Mouse (Mus musculus) MEL (cell line): ENCODE measurements at regions not wholly inside any gene's neighbourhood (a gene's known extent, or its start where the extent isn't known, plus 50 kb on each side); places are given as distances from the start of the nearest gene placed in this dataset.

Experiments
- DNase-seq: peaks from one replicate; pipeline ENCODE4 v3.0.0; 2011; ENCODE audit warnings: low read depth, low spot score
- H3K27ac ChIP-seq: 2 replicates; pipeline ENCODE4 v1.5.1; 2012; ENCODE audit warnings: low read depth, mild to moderate bottlenecking, control low read depth, low read length, moderate library complexity; ENCODE audit not compliant: control insufficient read depth
- H3K27me3 ChIP-seq, 2 experiments: fragments of 150-350 bp in 1 of 2; sonication (generic) in 1 of 2; 2 replicates each; pipeline ENCODE4 v1.6.1; 2012; ENCODE audit warnings: low read length in 2 of 2, mild to moderate bottlenecking in 2 of 2, improper control_type of control experiment in 1 of 2, moderate library complexity in 1 of 2; ENCODE audit not compliant: insufficient read depth in 2 of 2, control insufficient read depth in 1 of 2
- H3K36me3 ChIP-seq, 2 experiments: 2 replicates each; pipeline ENCODE4 v1.6.1; 2012 to 2014; ENCODE audit warnings: low read length in 2 of 2, improper control_type of control experiment in 1 of 2, inconsistent platforms in 1 of 2, mild to moderate bottlenecking in 1 of 2; ENCODE audit not compliant: insufficient read depth in 2 of 2, control insufficient read depth in 1 of 2
- H3K4me1 ChIP-seq, 2 experiments: fragments of 150-350 bp in 1 of 2; sonication (generic) in 1 of 2; 2 replicates each; pipeline ENCODE4 v1.6.1; 2012; ENCODE audit warnings: low read length in 2 of 2, improper control_type of control experiment in 1 of 2, mild to moderate bottlenecking in 1 of 2; ENCODE audit not compliant: insufficient read depth in 2 of 2, control insufficient read depth in 1 of 2
- H3K4me3 ChIP-seq, 2 experiments: fragments of 150-350 bp in 1 of 2; sonication (generic) in 1 of 2; 2 replicates each; pipeline ENCODE4 v1.5.1; 2012; ENCODE audit warnings: low read depth in 2 of 2, low read length in 2 of 2, mild to moderate bottlenecking in 2 of 2, moderate library complexity in 2 of 2, control low read depth in 1 of 2, improper control_type of control experiment in 1 of 2; ENCODE audit not compliant: control insufficient read depth in 1 of 2, insufficient read depth in 1 of 2
- H3K79me2 ChIP-seq: 2 replicates; pipeline ENCODE4 v1.6.1; 2012; ENCODE audit warnings: mild to moderate bottlenecking, low read length, moderate library complexity; ENCODE audit not compliant: control insufficient read depth, poor library complexity, insufficient read depth
- H3K9ac ChIP-seq: 2 replicates; pipeline ENCODE4 v1.6.1; 2012; ENCODE audit warnings: low read depth, mild to moderate bottlenecking, control low read depth, low read length, moderate library complexity; ENCODE audit not compliant: control insufficient read depth, poor library complexity, severe bottlenecking
- H3K9me3 ChIP-seq: fragments of 150-350 bp; sonication (generic); replicated peaks from 2 replicates; pipeline ENCODE4 v1.6.1; 2012; ENCODE audit warnings: mild to moderate bottlenecking, low read length, improper control_type of control experiment, moderate library complexity; ENCODE audit not compliant: insufficient read depth
- BHLHE40 ChIP-seq: IDR thresholded peaks from 2 replicates; pipeline ENCODE4 v1.6.1; 2012; ENCODE audit warnings: low read depth, mild to moderate bottlenecking, inconsistent platforms, low read length, improper control_type of control experiment, borderline replicate concordance
- CTCF ChIP-seq, 3 experiments: IDR thresholded peaks in 2 of 3; conservative IDR thresholded peaks in 1 of 3; 2 replicates each; pipeline ENCODE4 v1.5.1; 2011 to 2012; ENCODE audit warnings: low read length in 3 of 3, low read depth in 2 of 3, mild to moderate bottlenecking in 2 of 3, improper control_type of control experiment in 1 of 3, inconsistent platforms in 1 of 3, mixed read lengths in 1 of 3, moderate library complexity in 1 of 3; ENCODE audit not compliant: control insufficient read depth in 1 of 3, insufficient read depth in 1 of 3, poor library complexity in 1 of 3, severe bottlenecking in 1 of 3
- ELF1 ChIP-seq: IDR thresholded peaks from 2 replicates; pipeline ENCODE4 v1.6.1; 2014; ENCODE audit warnings: low read depth, mild to moderate bottlenecking, inconsistent platforms, low read length, improper control_type of control experiment, moderate library complexity
- EP300 ChIP-seq, 2 experiments: IDR thresholded peaks; 2 replicates each; pipeline ENCODE4 v1.6.1; 2011; ENCODE audit warnings: improper control_type of control experiment in 2 of 2, low read length in 2 of 2, low read depth in 1 of 2, mild to moderate bottlenecking in 1 of 2
- GABPA ChIP-seq: IDR thresholded peaks from 2 replicates; pipeline ENCODE4 v1.6.1; 2012; ENCODE audit warnings: low read depth, mild to moderate bottlenecking, inconsistent platforms, low read length, improper control_type of control experiment, moderate library complexity
- GATA1 ChIP-seq: IDR thresholded peaks from 2 replicates; pipeline ENCODE4 v1.6.1; 2011; ENCODE audit warnings: low read depth, low read length, improper control_type of control experiment
- HCFC1 ChIP-seq: IDR thresholded peaks from 2 replicates; pipeline ENCODE4 v1.6.1; 2012; ENCODE audit warnings: low read depth, mild to moderate bottlenecking, inconsistent platforms, low read length, improper control_type of control experiment, moderate library complexity
- KAT2A ChIP-seq: conservative IDR thresholded peaks from 2 replicates; pipeline ENCODE4 v1.6.1; 2012; ENCODE audit warnings: low read depth, low read length, improper control_type of control experiment, inconsistent platforms
- MAFK ChIP-seq: IDR thresholded peaks from 2 replicates; pipeline ENCODE4 v1.6.1; 2011; ENCODE audit warnings: low read depth, mild to moderate bottlenecking, low read length, improper control_type of control experiment, borderline replicate concordance
- MAZ ChIP-seq: IDR thresholded peaks from 2 replicates; pipeline ENCODE4 v1.6.1; 2012; ENCODE audit warnings: low read depth, mild to moderate bottlenecking, inconsistent platforms, low read length, improper control_type of control experiment
- MEF2A ChIP-seq: IDR thresholded peaks from 2 replicates; pipeline ENCODE4 v1.6.1; 2014; ENCODE audit warnings: low read depth, mild to moderate bottlenecking, inconsistent platforms, low read length, improper control_type of control experiment; ENCODE audit not compliant: poor library complexity, insufficient replicate concordance, severe bottlenecking; ENCODE audit errors: extremely low read depth
- NELFE ChIP-seq: IDR thresholded peaks from 2 replicates; pipeline ENCODE4 v1.6.1; 2011; ENCODE audit warnings: low read depth, low read length, improper control_type of control experiment
- SIN3A ChIP-seq: IDR thresholded peaks from 2 replicates; pipeline ENCODE4 v1.6.1; 2012; ENCODE audit warnings: low read length, improper control_type of control experiment, inconsistent platforms
- SMC3 ChIP-seq: IDR thresholded peaks from 2 replicates; pipeline ENCODE4 v1.6.1; 2011; ENCODE audit warnings: low read depth, low read length, improper control_type of control experiment
- TAL1 ChIP-seq: IDR thresholded peaks from 2 replicates; pipeline ENCODE4 v1.6.1; 2012; ENCODE audit warnings: mild to moderate bottlenecking, inconsistent platforms, low read length, moderate library complexity, mixed read lengths
- TBP ChIP-seq: IDR thresholded peaks from 2 replicates; pipeline ENCODE4 v1.8.0; 2011; ENCODE audit warnings: low read depth, low read length, improper control_type of control experiment
- USF2 ChIP-seq, 2 experiments: IDR thresholded peaks; 2 replicates each; pipeline ENCODE4 v1.6.1; 2011 to 2012; ENCODE audit warnings: improper control_type of control experiment in 2 of 2, low read length in 2 of 2, borderline replicate concordance in 1 of 2, inconsistent platforms in 1 of 2, low read depth in 1 of 2, mild to moderate bottlenecking in 1 of 2; ENCODE audit not compliant: insufficient read depth in 1 of 2
- ZC3H11A ChIP-seq: IDR thresholded peaks from 2 replicates; pipeline ENCODE4 v1.6.1; 2012; ENCODE audit warnings: low read depth, mild to moderate bottlenecking, inconsistent platforms, low read length, improper control_type of control experiment
- ZMIZ1 ChIP-seq: IDR thresholded peaks from 2 replicates; pipeline ENCODE4 v1.6.1; 2012; ENCODE audit warnings: low read depth, mild to moderate bottlenecking, inconsistent platforms, low read length, improper control_type of control experiment, moderate library complexity

- Histone ChIP-seq H3K27ac (no peak overlapping the region), H3K79me2 (no peaks in the 10 kb centered on the region), H3K4me1 (no peaks in the 10 kb centered on the region), H3K36me3 (no peaks in the 10 kb centered on the region), H3K27me3 (no peaks in the 10 kb centered on the region), H3K9me3 (no peaks in the 10 kb centered on the region)
- TF ChIP-seq MAZ (no peak), HCFC1 (no peak), NELFE (no peak), ELF1 (no peak), KAT2A (no peak), CTCF (IDR thresholded peaks at IDR 0.05 in 2 of 3, conservative IDR thresholded peaks at IDR 0.05 in 1 of 3; ENCODE audit: control insufficient read depth in 1 of 3, insufficient read depth in 1 of 3, low read depth in 2 of 3, low read length in 3 of 3, poor library complexity in 1 of 3, severe bottlenecking in 1 of 3) (no peak)
- TF ChIP-seq, all 39 proteins: peak for 0
- DNase-seq: no peak
- no peak overlapping the region for H3K9ac ChIP-seq
- H3K4me3 ChIP-seq: no peak overlapping the region
Observed at GRCm38 (mm10) chr15:11455982-11456381, 56.5 kb upstream of the Tars start.

DNA sequence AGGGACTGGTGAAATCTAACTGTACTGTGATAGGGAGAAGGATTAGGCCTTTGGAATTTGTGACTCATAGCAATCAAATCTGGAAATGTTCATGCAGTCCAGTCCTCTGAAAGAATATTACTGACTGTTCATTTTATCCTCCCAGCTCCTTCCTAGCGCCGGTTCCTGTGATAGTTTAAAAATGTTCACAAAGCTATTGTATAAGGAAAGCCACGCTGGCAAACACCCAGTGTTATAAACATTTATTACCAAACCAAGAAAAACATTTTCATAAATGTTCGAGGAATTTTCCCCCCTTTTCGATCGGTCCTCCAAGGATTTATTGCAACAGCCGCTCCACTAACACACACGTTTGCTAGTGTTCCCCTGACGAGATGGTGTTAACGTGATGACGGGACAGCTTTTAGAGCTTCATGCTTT is 55.9 kb upstream of the Tars start:
- no peak overlapping the region for H3K9ac ChIP-seq
- no peak for DNase-seq

GRCm38 (mm10) chr15:11453997-11454396 is 54.5 kb upstream of the Tars start:
- no peak overlapping the region for H3K9ac ChIP-seq
- H3K36me3 ChIP-seq: no peaks in the 10 kb centered on the region
- H3K4me1 ChIP-seq: no peaks in the 10 kb centered on the region
- TF ChIP-seq TAL1 (no peak), EP300 (IDR thresholded peaks at IDR 0.05; ENCODE audit: low read depth in 1 of 2, low read length in 2 of 2) (no peak), GATA1 (no peak), HCFC1 (no peak)
- no peaks in the 10 kb centered on the region for H3K9me3 ChIP-seq
- no peak for DNase-seq
- no peaks in the 10 kb centered on the region for H3K27me3 ChIP-seq
- H3K27ac ChIP-seq: no peak overlapping the region
- no peak overlapping the region for H3K4me3 ChIP-seq
- H3K79me2 ChIP-seq: no peaks in the 10 kb centered on the region

More for the DNA sequence above, 55.9 kb upstream of the Tars start:
- Histone ChIP-seq H3K27me3 (no peaks in the 10 kb centered on the region), H3K9me3 (no peaks in the 10 kb centered on the region), H3K27ac (no peak overlapping the region), H3K4me3 (no peak overlapping the region), H3K4me1 (no peaks in the 10 kb centered on the region), H3K79me2 (no peaks in the 10 kb centered on the region), H3K36me3 (no peaks in the 10 kb centered on the region)
- TF ChIP-seq GATA1 (no peak), MEF2A (no peak), SMC3 (no peak), BHLHE40 (no peak), GABPA (no peak), HCFC1 (no peak), TBP (no peak), EP300 (IDR thresholded peaks at IDR 0.05; ENCODE audit: low read depth in 1 of 2, low read length in 2 of 2) (no peak), USF2 (IDR thresholded peaks at IDR 0.05; ENCODE audit: borderline replicate concordance in 1 of 2, insufficient read depth in 1 of 2, low read depth in 1 of 2, low read length in 2 of 2) (no peak), CTCF (IDR thresholded peaks at IDR 0.05 in 2 of 3, conservative IDR thresholded peaks at IDR 0.05 in 1 of 3; ENCODE audit: control insufficient read depth in 1 of 3, insufficient read depth in 1 of 3, low read depth in 2 of 3, low read length in 3 of 3, poor library complexity in 1 of 3, severe bottlenecking in 1 of 3) (no peak), MAFK (no peak), KAT2A (no peak), ZMIZ1 (no peak), ZC3H11A (no peak), SIN3A (no peak)
